Mouse (Mus musculus) ovary, postnatal 36 days (tissue): Measurements from ENCODE around the gene Itga4.

ENCODE experiments used
- DNase-seq: peaks from one replicate; pipeline ENCODE4 v3.0.0; 2022; ENCODE audit warnings: low spot score, mixed read lengths

Itga4 gene

DNA sequence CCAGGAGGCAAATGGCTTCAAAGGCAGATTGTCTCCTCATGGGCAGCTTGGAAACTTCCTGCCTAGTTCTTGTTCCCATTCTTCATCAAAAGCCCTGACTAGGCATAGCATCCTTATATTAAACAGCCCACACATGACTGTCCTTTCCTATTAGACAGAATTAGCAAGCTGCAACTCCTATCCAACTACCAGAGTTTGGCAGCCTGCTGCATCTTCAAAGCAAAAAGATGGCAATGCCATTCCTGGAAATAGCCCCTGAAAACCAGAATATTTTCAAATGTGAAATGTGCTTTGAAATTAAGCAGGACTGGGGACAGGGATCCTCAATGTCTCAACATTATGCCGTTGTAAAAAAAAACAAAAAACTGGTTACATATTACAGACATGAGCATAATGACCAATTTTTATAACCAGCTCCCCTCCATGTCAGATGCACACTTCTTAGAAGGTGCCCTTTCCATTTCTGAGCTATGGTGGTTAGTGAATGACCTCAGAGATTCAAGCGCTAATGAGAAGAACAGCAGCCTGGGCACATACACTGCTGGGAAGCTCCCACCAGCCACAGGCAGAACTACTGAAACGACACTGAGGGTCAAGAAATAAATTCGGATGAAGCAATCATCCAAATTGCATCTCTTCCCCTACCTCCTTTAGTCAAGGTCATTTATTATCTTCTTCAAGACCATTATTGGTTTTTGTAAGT is 97.0 kb downstream of the Itga4 start:
- no peak for DNase-seq

DNA sequence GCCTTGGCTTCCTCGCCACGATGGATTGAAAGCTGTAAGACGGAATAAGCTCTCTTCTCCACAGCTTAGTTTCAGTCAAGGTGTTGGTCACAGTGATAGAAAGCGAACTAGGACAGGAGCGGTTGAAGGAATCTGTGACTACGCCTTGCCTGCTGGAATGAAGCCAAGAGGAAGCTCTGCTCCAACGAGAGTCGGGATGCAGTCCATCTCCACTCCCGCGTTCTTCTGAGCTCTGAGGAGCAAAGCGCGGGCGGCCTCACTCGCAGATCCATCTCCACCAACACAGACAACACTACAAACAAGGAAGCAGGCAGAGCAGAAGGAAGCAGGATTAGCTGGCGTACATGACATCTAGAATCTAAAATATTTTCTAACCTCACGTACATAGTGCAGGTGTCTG is 99.5 kb downstream of the Itga4 start:
- no peak for DNase-seq

DNA sequence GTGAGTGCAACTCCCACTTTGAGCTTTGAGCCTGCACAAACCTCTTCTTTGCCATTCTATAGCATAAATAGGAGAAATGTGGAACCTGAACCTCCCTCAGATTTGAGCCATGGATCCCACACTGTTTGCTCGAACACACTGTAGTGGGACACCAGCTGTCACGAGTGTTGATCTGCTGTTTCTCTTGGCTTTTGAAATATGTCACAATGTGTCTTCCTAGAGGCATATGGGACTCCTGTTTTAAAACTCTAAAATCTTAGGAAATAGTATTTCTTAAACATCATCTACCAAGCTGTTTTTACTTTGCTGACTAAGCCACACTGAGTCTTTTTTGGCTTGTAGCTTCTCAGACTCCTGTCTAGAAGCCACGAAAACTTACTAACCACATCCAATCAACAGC is 102.6 kb downstream of the Itga4 start:
- DNase-seq, result no peak

DNA sequence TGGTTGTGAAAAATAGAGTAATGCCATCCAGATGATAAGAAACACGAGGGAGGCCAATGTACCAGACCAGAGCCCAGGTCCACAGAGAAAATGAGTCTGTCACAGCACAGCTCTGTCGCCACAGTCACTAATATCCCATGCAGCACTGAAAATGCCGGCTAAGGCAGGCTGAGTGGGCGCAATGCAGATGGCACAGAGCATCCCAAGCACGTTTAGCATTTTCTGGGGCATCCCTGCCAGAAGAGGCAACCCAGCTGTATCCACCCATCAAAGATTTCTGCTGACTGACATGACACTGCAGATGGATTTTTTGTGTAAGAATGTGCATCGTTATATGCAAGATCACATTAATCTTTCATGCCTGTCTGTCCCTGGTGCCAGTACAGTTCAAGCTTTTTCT is 106.8 kb downstream of the Itga4 start:
- no peak for DNase-seq

DNA sequence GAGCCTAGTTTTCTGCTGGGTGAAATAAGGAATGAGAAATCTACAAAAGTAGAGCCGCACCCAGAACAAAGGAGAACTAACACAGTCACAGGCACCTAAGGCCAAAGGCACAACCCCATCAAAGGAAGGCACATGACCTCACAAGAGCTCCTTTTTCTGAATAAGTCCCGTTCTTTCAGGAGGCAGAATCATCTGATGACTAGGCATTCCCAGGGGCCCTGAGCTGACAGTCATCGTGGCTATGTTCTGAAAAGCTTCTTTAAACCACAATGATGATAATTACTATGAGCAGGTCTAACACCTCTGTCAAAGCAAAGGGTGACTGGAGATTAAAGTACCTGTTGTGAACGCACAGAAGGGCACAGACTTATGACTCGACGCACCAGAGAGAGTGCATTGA is 108.7 kb downstream of the Itga4 start:
- DNase-seq, result no peak

DNA sequence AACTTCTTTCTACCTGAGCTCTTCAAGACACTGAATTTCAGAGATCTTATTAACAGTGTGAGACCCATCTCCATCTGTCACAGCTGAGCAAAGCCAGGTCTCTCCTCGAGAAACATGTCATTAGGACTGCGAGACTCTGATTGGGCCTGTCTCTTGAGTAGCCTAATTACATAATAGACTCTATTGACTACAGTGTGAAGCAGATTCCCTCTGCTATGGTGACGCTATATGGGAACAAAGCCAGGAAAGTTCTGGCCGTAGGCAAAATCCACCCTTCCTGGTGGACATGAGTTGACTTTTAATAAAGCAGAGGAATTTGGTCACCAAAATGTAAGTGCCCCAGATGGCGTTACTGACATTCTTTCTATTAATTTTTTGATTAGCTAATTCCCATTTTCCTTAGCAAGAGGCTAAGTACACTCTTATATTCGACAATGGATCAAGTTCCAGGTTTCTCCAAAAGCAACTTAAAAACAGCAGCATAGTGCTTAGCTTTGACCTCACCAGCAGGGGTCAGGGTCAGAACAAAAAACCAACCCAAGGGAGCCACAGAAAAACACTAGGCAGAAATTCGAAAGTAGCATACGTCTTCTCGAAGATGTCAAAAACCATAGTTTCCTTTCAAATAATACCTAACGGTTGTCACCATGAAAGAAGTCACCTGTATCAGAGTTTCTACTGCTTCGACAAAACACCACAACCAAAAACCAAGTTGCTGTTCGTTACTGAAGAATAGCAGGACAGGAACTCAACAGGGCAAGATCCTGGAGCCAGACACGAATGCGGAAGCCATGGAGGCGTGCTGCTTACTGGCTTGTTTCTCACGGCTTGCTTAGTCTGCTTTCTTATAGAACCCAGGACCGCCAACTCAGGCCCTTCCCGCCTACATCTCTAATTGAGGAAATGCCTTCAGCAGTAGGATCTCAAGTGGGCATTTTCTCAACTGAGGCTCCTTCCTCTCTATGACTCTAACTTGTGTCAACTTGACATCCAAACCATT is 112.5 kb downstream of the Itga4 start:
- no peak for DNase-seq

DNA sequence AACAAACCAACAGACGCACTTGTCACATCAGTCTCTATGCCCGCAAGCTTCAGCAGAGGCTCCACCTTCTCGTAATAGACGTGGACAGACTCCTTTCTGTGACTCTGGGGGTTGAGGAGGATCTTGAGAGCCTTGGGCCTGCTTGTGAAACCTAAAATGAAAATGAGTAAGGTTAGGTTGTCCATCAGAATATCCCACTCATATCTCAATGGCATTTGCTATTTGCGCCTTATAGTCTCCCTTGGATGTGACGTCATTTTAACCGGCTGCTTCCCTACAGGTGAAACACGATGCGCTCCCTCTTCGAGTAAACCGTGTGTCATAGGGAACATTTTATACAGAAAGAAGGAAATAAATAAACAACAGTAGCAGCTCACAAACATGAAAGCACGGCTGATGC is 113.4 kb downstream of the Itga4 start:
- DNase-seq, result no peak

DNA sequence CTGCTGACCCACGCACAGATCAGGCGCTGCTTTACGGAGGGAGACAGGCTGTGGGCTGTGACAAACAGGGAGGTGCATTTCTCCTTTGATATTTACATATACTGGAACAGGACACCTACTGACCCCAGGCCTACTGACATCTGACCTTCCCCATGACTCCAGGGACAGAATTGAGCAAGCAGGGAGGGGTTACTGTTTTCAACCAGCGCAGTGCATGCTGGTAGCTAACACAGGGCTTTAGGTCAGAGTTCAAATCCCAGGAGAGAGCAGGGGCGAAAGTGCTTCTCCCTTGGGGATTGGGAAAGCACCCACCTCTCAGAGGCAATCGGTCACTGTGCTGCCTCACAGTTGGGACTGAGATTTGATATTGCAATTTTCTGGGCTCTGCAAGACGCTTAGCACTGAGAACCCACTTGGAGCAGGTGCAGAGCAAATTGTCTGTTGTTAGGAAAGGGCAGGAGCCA is 113.9 kb downstream of the Itga4 start:
- no peak for DNase-seq

DNA sequence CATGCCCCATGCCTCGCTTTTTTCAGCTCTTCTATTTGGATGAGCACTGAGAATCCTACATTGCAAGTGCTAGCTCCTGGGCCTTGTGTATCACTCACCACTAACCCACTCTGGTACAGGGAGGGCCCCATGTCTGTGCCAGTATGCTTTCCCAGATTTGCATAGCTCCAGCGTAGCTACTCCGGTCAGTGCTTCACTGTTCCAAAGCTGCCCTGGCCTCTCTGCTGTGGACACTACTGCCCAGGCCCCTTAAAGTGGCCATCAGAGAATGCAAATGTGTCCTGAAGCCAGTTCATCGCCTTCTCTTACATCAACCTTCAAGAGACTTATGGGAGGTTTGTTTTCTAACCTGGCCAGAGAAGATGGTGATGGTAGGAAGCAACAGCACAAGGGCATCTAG is 114.7 kb downstream of the Itga4 start:
- DNase-seq, result no peak

DNA sequence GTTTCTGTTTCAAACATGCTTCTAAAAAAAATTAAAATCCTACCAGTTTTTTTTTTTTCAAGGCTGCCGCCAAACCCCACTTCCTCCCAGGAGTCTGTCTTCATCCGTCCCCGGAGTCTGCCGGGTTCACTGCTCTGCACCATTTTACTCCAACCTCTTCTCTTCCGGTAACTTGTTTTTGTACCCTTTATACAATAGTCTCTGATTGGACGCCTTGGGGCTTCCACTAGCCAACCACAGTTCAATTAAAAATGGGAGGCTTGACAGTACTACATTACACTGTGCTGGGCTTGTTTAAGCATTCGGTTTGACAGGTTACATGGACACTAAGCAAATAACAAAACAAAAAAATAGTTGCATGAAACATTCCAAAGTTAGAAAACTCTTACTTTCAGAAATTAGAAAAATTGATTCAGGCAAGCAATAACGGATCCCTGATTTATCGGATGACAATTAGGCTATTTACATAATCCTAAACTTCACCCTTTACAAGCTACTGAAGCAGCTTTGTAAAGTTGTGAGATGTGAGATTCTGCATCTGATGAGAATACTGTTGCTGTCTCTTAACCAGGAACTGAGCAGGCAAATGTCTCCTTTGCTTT is 115.6 kb downstream of the Itga4 start:
- no peak for DNase-seq

DNA sequence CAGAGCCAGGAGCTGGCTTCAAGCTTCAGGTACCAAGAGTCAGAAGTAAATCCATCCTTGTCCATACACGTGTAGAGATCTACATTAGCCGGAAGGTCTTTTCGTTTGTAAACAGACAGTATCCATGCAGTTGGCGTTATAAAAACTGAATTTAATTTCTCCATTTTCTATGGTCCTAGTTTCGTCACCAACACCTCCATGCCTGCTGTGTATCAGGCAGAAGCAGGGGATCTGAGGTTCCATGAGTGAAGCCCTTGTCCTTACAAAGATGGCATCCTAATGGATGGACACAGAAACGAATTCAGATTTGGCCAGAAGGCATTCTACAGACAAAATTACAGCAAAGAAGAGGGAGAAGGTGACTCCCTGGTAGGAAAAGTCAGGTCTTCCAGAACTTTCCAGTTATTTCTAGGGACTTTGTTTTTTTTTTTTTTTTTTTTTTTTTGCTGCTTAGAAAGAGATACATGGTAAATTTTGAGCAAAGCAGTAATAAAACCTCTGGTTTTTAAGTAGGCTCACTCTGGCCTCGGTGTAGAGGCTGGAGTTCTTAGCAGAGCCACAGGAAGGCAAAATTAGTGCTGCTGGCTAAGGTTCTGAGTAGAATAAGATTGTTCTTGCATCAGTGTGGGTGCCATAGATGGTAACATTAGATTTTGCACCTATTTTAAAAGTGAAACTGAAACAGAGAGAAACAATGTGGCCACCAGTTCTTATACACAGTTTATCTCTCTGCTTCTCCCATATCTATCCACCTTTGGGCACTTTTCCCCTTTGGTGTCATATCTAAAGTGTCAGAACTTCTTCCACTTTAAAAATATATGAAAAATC is 116.3 kb downstream of the Itga4 start:
- no peak for DNase-seq

DNA sequence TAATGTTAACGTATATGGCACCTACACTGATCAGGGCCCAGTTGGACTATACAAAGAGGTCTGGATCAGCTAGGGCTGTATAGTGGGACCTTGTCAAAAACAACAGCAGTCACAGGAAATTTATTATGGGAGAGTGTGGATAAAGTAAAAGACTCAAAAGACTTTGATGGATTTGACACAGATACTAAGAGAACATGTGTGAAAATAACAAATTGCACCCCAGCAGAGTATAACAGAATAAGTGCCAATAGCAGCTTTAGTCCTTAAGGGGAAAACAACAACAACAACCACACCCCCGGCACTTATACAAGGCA is 116.9 kb downstream of the Itga4 start:
- DNase-seq, result no peak

DNA sequence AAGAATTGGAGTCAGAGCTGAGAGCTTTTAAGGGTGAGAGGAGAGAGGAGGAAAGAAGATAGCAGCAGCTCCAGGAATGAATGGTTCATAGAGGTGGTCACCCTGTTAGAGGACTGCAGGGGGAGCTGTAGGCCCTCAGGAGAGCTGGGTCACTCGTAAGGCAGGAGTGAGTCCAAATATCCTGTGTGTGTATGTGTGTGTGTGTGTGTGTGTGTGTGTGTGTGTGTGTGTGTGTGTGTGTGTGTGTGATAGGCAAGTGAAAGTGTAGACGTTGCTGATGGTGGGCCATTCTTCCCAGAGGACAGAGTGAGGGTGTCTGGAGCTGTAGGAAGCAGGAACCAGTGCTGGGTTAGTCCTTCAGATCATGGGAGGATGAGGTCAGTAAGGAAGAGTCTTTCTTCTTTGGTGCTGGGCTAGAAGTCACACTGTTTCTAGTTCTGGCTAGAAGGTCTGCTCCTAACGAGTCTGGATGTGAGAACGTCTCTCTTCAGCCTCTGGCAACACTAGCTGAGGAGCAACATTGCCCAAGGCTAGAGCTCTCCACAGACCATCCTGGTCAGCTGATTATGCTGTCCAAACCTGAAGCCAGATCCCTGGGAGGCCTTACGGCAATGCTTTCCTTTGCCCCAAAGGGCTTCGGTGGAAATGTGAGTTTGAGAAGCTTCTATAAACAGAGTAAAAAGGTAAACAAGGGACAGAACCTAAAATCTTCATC is 117.4 kb downstream of the Itga4 start:
- DNase-seq, result no peak

DNA sequence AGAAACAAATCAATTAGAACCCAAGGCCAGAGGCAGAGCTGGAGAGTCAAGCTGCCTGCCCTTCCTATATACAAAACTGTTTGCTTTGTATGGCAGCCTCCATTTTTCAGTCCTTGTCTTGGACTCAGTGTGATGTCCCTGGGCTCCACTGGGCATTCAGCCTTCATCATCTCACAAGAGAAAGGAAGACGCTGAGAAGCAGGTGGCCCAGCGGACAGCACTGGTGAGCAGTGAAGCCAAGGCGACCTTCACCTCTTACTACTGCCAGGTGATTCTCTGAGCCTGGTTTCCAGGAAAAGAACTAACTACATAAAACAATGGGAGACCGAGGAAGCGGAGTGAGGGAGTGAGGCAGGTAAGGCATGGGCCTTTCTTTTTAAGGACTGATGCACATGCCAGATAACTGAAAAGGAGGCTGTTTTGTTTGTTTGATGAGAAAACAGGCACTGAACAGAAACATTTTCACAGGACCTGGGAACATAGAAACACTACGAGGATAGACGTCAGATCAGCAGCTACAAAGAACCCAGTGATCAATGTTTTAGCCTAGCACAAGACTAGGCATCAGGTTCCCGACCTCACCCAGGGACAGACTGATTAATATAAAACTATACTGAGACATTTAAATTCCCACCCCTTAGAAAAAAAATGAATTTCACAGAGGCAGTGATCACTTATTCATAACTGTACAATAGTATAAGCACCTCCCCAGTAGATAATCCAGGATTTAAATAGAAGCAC is 123.3 kb downstream of the Itga4 start:
- no peak for DNase-seq

DNA sequence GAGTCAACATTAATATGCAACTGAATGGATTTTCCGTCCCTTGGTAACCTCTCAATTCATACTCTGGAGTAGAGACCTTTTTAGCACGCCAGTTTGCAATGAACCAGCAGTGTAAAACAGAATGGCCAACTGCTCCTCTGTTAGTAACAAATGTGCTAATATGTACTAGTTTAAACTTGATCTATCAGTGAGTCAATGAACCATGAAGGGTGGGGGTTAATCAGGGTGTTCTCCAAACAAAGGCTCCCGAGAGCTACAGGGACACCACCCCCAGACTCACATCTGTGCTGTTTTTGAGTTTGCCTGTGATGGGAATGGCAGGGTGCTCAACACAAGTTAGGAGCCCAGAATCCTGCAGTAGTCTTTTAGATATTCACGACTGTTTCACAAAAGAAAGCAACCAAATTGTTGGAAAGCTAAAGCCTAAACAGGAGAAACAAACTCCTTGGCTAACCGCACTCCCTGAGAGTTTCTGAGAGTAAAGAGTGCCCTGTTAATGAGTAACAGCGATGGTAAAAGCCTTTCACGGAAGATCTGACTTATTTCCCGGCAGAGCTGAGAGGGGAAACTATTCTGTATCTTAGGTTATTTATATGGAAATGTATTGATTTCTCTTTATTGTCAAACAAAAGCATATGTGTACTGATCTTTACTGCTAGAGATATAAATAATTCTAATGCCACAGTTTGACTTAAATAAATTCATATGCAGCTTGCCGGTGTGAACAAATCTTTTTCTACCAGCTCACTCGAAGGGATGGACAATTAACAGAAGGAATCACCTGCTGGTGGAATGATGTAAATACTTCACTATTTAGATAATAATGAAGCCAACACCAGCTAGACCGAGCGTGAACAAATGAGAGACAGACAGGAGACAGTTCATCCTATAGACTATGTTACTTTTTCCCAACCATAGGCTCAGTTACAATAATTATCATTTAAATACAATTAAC is 124.1 kb downstream of the Itga4 start:
- no peak for DNase-seq
